In genomic region chr11:112252548-112252947, GRCm38 (mm10) we compare ENCODE assay signal across 28 mouse cellular contexts.
"Had no signal": no experiment of that assay in that cellular context is flagged by ENCODE, and none has a peak within 500 bp of the region (broad histone marks: within the 10 kb centered on the region; RNA-seq: fewer than 3 reads in every experiment).

No protein-coding gene starts in this region.

- H3K27ac ChIP-seq: embryonic facial prominence, embryonic 10.5 days; embryonic facial prominence, embryonic 12.5 days; embryonic facial prominence, embryonic 13.5 days; embryonic facial prominence, embryonic 15.5 days; forebrain, embryonic 10.5 days; forebrain, embryonic 12.5 days; forebrain, embryonic 13.5 days; forebrain, embryonic 15.5 days; gastrocnemius, adult 2 months; heart, adult 2 months had no signal

- H3K4me2 ChIP-seq: embryonic facial prominence, embryonic 12.5 days; embryonic facial prominence, embryonic 13.5 days; embryonic facial prominence, embryonic 15.5 days; forebrain, embryonic 12.5 days; forebrain, embryonic 13.5 days; forebrain, embryonic 15.5 days had no signal

- H3K4me1 ChIP-seq: embryonic facial prominence, embryonic 10.5 days; embryonic facial prominence, embryonic 12.5 days; embryonic facial prominence, embryonic 13.5 days; embryonic facial prominence, embryonic 15.5 days; forebrain, embryonic 10.5 days; forebrain, embryonic 12.5 days; forebrain, embryonic 13.5 days; forebrain, embryonic 15.5 days had no signal

- DNase-seq: cerebellum, adult 2 months; cerebellum, adult 8-10 months; cerebellum, adult 9-10 months; cerebellum, adult 9-11 months; cerebellum, postnatal 10 days; cerebellum, postnatal 14 days; cerebellum, postnatal 25 days; cerebellum, postnatal 36 days; embryo, embryonic 11 days; forebrain, postnatal 0 days; gastrocnemius, adult 2 months; gastrocnemius, postnatal 10 days; gastrocnemius, postnatal 14 days; gastrocnemius, postnatal 25 days; gastrocnemius, postnatal 36 days; heart, adult 18-20 months; heart, adult 2 months had no signal

- H3K27me3 ChIP-seq: embryonic facial prominence, embryonic 12.5 days; forebrain, embryonic 12.5 days; forebrain, embryonic 13.5 days; forebrain, embryonic 15.5 days had no signal

- H3K9me3 ChIP-seq: embryonic facial prominence, embryonic 10.5 days; embryonic facial prominence, embryonic 12.5 days; embryonic facial prominence, embryonic 13.5 days; embryonic facial prominence, embryonic 15.5 days; forebrain, embryonic 10.5 days; forebrain, embryonic 12.5 days; forebrain, embryonic 13.5 days; forebrain, embryonic 15.5 days had no signal

- H3K9ac ChIP-seq: embryonic facial prominence, embryonic 12.5 days; embryonic facial prominence, embryonic 13.5 days; embryonic facial prominence, embryonic 15.5 days; forebrain, embryonic 12.5 days; forebrain, embryonic 13.5 days; forebrain, embryonic 15.5 days; forebrain, postnatal 0 days had no signal

- H3K4me3 ChIP-seq: embryonic facial prominence, embryonic 10.5 days; embryonic facial prominence, embryonic 12.5 days; embryonic facial prominence, embryonic 13.5 days; embryonic facial prominence, embryonic 15.5 days; erythroblast, embryonic 14.5 days; forebrain, embryonic 10.5 days; forebrain, embryonic 12.5 days; forebrain, embryonic 13.5 days; forebrain, embryonic 15.5 days; gastrocnemius, adult 2 months; heart, adult 2 months had no signal

- ATAC-seq: forebrain, embryonic 13.5 days; forebrain, embryonic 14.5 days; forebrain, embryonic 15.5 days; forebrain, embryonic 16.5 days; forebrain, postnatal 0 days had no signal

- H3K36me3 ChIP-seq: embryonic facial prominence, embryonic 10.5 days; embryonic facial prominence, embryonic 12.5 days; embryonic facial prominence, embryonic 13.5 days; embryonic facial prominence, embryonic 15.5 days; forebrain, embryonic 10.5 days; forebrain, embryonic 12.5 days; forebrain, embryonic 15.5 days had no signal
